Mouse (Mus musculus) forebrain, embryonic 11.5 days (tissue): ENCODE measurements around the gene Wdr34. TPM values are rescaled to one million over a fixed set of nuclear protein-coding genes. Genes with fewer than 3 reads are reported as not detected.

Source experiments
- ATAC-seq: fragments of 200-750 bp; cut with Nextera tagmentation; replicated peaks from 2 replicates; pipeline ENCODE4 v1.8.0; 2017; ENCODE audit warnings: moderate TSS enrichment; ENCODE audit not compliant: low FRiP score
- DNase-seq: peaks from one replicate; pipeline ENCODE4 v3.0.0-alpha.2; 2017; ENCODE audit warnings: low spot score
- H3K27ac ChIP-seq: fragments of 300-500 bp; sonication (generic); 2 replicates; pipeline ENCODE4 v1.5.1; 2014; ENCODE audit warnings: low read depth, low read length
- H3K27me3 ChIP-seq: fragments of 300-500 bp; sonication (generic); 2 replicates; pipeline ENCODE4 v1.6.1; 2014; ENCODE audit warnings: mild to moderate bottlenecking, low read length, mixed read lengths; ENCODE audit not compliant: control insufficient read depth, insufficient read depth
- H3K36me3 ChIP-seq: fragments of 300-500 bp; sonication (generic); 2 replicates; pipeline ENCODE4 v1.6.1; 2014; ENCODE audit warnings: mild to moderate bottlenecking, low read length, moderate library complexity, mixed read lengths; ENCODE audit not compliant: control insufficient read depth, insufficient read depth
- H3K4me1 ChIP-seq: fragments of 300-500 bp; sonication (generic); replicated peaks from 2 replicates; pipeline ENCODE4 v1.6.1; 2014; ENCODE audit warnings: low read length, mixed read lengths; ENCODE audit not compliant: control insufficient read depth, insufficient read depth
- H3K4me2 ChIP-seq: fragments of 300-500 bp; sonication (generic); 2 replicates; pipeline ENCODE4 v1.6.1; 2014; ENCODE audit warnings: low read depth, mild to moderate bottlenecking, low read length, moderate library complexity, mixed read lengths; ENCODE audit not compliant: severe bottlenecking
- H3K4me3 ChIP-seq: fragments of 300-500 bp; sonication (generic); 2 replicates; pipeline ENCODE4 v1.5.1; 2014; ENCODE audit warnings: low read depth, low read length
- H3K9ac ChIP-seq: fragments of 300-500 bp; sonication (generic); 2 replicates; pipeline ENCODE4 v1.6.1; 2014; ENCODE audit warnings: low read length
- H3K9me3 ChIP-seq: fragments of 300-500 bp; sonication (generic); 2 replicates; pipeline ENCODE4 v1.6.1; 2016; ENCODE audit warnings: low read length, mixed read lengths; ENCODE audit not compliant: control insufficient read depth
- WGBS: fragments of 180-500 bp; shearing (Covaris S2); extraction: QIAGEN DNeasy Blood & Tissue Kit; methylation state at CpG from one replicate; pipeline ENCODE4 v1.1.7; 2014; 5-methylcytosine and 5-hydroxymethylcytosine counted together
- polyA plus RNA-seq: library from polyadenylated mRNA; unstranded; fragments of >200 nt; fragmentation: Nextera tagmentation; extraction: Ambion mirVana; gene quantifications from 2 replicates; pipeline ENCODE4 v1.2.1, GENCODE M21; 2014

Gene Wdr34
- polyA plus RNA-seq, 1 experiment from 2014 or later: 35.9 TPM

- Histone ChIP-seq H3K27ac (no peak overlapping the region), H3K36me3 (peaks cover 14% of the 10 kb centered on the region; the same call in 1 of the 2 replicates), H3K9ac (no peak overlapping the region), H3K4me1 (peaks cover 5% of the 10 kb centered on the region), H3K9me3 (no peaks in the 10 kb centered on the region), H3K4me2 (no peak overlapping the region), H3K4me3 (no peak overlapping the region), H3K27me3 (no peaks in the 10 kb centered on the region)
- 72% methylated on average over 3 of the region's 3 CpGs for WGBS
- DNase-seq (no peak), ATAC-seq (no peak)
Measured at GRCm38 (mm10) chr2:30073285-30073684, 24.6 kb upstream of the Wdr34 start.

DNA sequence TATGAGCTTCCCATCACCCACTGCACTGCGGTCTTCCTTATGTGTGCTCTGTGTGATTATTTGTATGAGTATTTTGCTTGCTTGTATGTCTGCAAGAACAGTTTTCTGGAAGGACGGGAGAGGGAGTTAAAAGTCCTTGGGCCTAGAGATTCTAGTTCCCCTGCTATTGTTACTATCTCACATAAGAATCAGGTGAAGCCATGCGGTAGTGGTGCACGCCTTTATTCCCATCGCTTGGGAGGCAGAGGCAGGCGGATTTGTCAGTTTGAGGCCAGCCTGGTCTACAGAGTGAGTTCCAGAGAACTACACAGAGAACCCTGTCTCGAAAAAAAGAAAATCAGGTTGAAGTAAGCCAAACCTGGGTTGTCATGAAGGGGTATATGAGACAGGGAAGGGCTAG is 24.2 kb upstream of the Wdr34 start:
- ATAC-seq (no peak), DNase-seq (no peak)
- 73% methylated on average over 7 of the region's 7 CpGs for WGBS
- no peak overlapping the region for H3K4me2 ChIP-seq
- no peak overlapping the region for H3K9ac ChIP-seq
- H3K27me3 ChIP-seq: no peaks in the 10 kb centered on the region
- peaks cover 4% of the 10 kb centered on the region for H3K4me1 ChIP-seq
- peaks cover 15% of the 10 kb centered on the region; the same call in 1 of the 2 replicates for H3K36me3 ChIP-seq
- no peak overlapping the region for H3K4me3 ChIP-seq
- H3K27ac ChIP-seq: no peak overlapping the region
- no peaks in the 10 kb centered on the region for H3K9me3 ChIP-seq

GRCm38 (mm10) chr2:30067962-30068361 is 19.3 kb upstream of the Wdr34 start:
- H3K9ac ChIP-seq: peak overlapping the region; percentile 100
- peak overlapping the region; percentile 61 for H3K4me2 ChIP-seq
- ATAC-seq (no peak), DNase-seq (no peak)
- 25% methylated on average over 7 of the region's 7 CpGs for WGBS
- H3K36me3 ChIP-seq: peaks cover 15% of the 10 kb centered on the region; the same call in 1 of the 2 replicates
- H3K27me3 ChIP-seq: no peaks in the 10 kb centered on the region
- no peak overlapping the region for H3K27ac ChIP-seq
- peaks cover 13% of the 10 kb centered on the region for H3K4me1 ChIP-seq
- H3K4me3 ChIP-seq: peak overlapping the region; percentile 100
- no peaks in the 10 kb centered on the region for H3K9me3 ChIP-seq

GRCm38 (mm10) chr2:30067031-30067888 is 18.6 kb upstream of the Wdr34 start:
- Histone ChIP-seq H3K4me2 (peak overlapping the region; percentile 61), H3K36me3 (peaks cover 15% of the 10 kb centered on the region; the same call in 1 of the 2 replicates), H3K9ac (peak overlapping the region; percentile 100), H3K9me3 (no peaks in the 10 kb centered on the region), H3K4me1 (peaks cover 13% of the 10 kb centered on the region), H3K4me3 (peak overlapping the region; percentile 100), H3K27me3 (no peaks in the 10 kb centered on the region), H3K27ac (peak overlapping the region; percentile 99)
- peak; percentile 31 for ATAC-seq
- 1% methylated on average over 65 of the region's 69 CpGs for WGBS
- no peak for DNase-seq

- Histone ChIP-seq H3K9ac (peak overlapping the region; percentile 100), H3K36me3 (peaks cover 15% of the 10 kb centered on the region; the same call in 1 of the 2 replicates), H3K4me3 (peak overlapping the region; percentile 100), H3K9me3 (no peaks in the 10 kb centered on the region), H3K27ac (peak overlapping the region; percentile 99), H3K4me2 (peak overlapping the region; percentile 67), H3K4me1 (peaks cover 13% of the 10 kb centered on the region), H3K27me3 (no peaks in the 10 kb centered on the region)
- ATAC-seq: peak; percentile 93
- DNase-seq: peak; percentile 99
- WGBS: under 1% methylated on average over 64 of the region's 101 CpGs
Measured at GRCm38 (mm10) chr2:30066046-30066901, 17.6 kb upstream of the Wdr34 start.

DNA sequence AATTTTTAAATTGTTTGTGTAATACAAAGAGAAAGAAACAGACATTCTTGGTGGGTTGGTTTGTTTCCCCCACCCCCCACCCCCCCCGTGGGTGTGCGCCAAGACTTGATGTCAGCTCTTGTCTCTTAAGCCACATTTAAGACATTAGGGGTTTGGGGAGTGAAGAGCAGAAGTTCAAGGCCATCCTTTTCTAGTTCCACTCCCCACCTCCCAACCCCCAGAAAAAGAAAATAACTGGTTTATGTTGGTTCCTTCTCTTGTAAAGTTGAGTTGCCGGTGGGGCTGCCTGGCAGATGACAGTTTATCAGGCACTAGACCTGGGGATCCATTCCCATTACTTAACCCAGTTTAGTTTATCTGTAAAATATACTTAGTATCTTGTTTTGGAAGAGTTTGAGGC is 15.6 kb upstream of the Wdr34 start:
- H3K9ac ChIP-seq: 0 out of 2 replicates have a peak overlapping the region, but pooled peaks have one; percentile 3
- H3K4me2 ChIP-seq: peak overlapping the region; percentile 96; the same call in 1 of the 2 replicates
- DNase-seq (no peak), ATAC-seq (no peak)
- no peaks in the 10 kb centered on the region for H3K27me3 ChIP-seq
- peak overlapping the region; percentile 64; the same call in 1 of the 2 replicates for H3K4me3 ChIP-seq
- 45% methylated on average over 3 of the region's 3 CpGs for WGBS
- no peak overlapping the region for H3K27ac ChIP-seq
- H3K4me1 ChIP-seq: peaks cover 13% of the 10 kb centered on the region
- H3K36me3 ChIP-seq: peaks cover 8% of the 10 kb centered on the region; the same call in 1 of the 2 replicates
- H3K9me3 ChIP-seq: no peaks in the 10 kb centered on the region

DNA sequence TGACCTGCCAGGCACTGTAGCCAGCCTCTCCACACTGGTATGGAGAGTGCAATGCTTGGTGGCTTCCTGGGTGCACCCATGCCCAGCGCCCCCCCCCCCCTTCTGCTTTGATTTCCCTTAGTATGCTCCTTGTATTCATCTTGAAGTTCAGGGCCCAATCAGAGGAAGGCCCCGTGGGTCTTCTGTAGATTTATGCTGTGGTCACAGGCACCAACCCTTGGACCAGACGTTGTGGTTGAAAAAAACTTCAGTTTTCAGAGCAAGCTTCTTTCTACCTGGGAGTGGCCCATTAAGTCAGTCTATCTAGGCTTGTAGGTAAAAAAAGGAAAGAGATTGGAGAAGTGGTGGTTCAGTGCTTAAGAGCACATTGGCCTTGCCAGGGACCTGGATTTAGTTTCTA is 15.1 kb upstream of the Wdr34 start:
- H3K27ac ChIP-seq: no peak overlapping the region
- H3K9me3 ChIP-seq: no peaks in the 10 kb centered on the region
- peak overlapping the region; percentile 86 for H3K9ac ChIP-seq
- no peak for DNase-seq
- peak overlapping the region; percentile 64 for H3K4me3 ChIP-seq
- H3K4me2 ChIP-seq: peak overlapping the region; percentile 96
- no peak for ATAC-seq
- 7% methylated on average over 3 of the region's 3 CpGs for WGBS
- H3K27me3 ChIP-seq: no peaks in the 10 kb centered on the region
- H3K4me1 ChIP-seq: peaks cover 13% of the 10 kb centered on the region
- H3K36me3 ChIP-seq: peaks cover 5% of the 10 kb centered on the region; the same call in 1 of the 2 replicates

GRCm38 (mm10) chr2:30063235-30063634 is 14.6 kb upstream of the Wdr34 start:
- ATAC-seq (no peak), DNase-seq (no peak)
- Histone ChIP-seq H3K9ac (peak overlapping the region; percentile 86), H3K36me3 (peaks cover under 1% of the 10 kb centered on the region; the same call in 1 of the 2 replicates), H3K9me3 (no peaks in the 10 kb centered on the region), H3K27ac (peak overlapping the region; percentile 76; the same call in 1 of the 2 replicates), H3K27me3 (no peaks in the 10 kb centered on the region), H3K4me3 (peak overlapping the region; percentile 64), H3K4me2 (peak overlapping the region; percentile 96), H3K4me1 (peaks cover 10% of the 10 kb centered on the region)
- 6% methylated on average over 8 of the region's 8 CpGs for WGBS
